ENCODE assay signal across 8 mouse cellular contexts in genomic region chr5:91198620-91199019, GRCm38 (mm10). TPM values are rescaled to one million over a fixed set of nuclear protein-coding genes. Genes with fewer than 3 reads are reported as not detected.
DNase-seq lines count a peak whose midpoint lies in the region; ATAC-seq lines count a peak whose summit lies in the region.

No protein-coding gene starts in this region.

- no peaks in the 10 kb centered on the region for H3K36me3 ChIP-seq in liver, embryonic 12.5 days
- H3K36me3 ChIP-seq in midbrain, embryonic 14.5 days (ENCODE audit: control insufficient read depth, insufficient read depth, low read length): no peaks in the 10 kb centered on the region

- H3K27ac ChIP-seq in liver, embryonic 12.5 days: no peak overlapping the region
- H3K27ac ChIP-seq in midbrain, embryonic 14.5 days (replicated peaks; ENCODE audit: low read depth, low read length): no peak overlapping the region

- H3K4me2 ChIP-seq in liver, embryonic 12.5 days: no peak overlapping the region
- H3K4me2 ChIP-seq in midbrain, embryonic 14.5 days (ENCODE audit: low read length): no peak overlapping the region

- ATAC-seq in liver, embryonic 12.5 days: no peak
- peak; percentile 59; the same call in 1 of the 2 replicates for ATAC-seq in granulocyte monocyte progenitor cell, adult 5-6 weeks (replicated peaks; ENCODE audit: poor library complexity, severe bottlenecking)
- ATAC-seq in midbrain, embryonic 14.5 days (ENCODE audit: low FRiP score, low TSS enrichment): peak; percentile 68
- ATAC-seq in erythroid progenitor cell, adult 5-6 weeks (replicated peaks; ENCODE audit: low FRiP score, poor library complexity, severe bottlenecking): no peak

- WGBS in liver, embryonic 12.5 days (ENCODE audit: insufficient replicate concordance): 47% methylated on average over 7 of the region's 7 CpGs
- WGBS in midbrain, embryonic 14.5 days: 57% methylated on average over 7 of the region's 7 CpGs

- H3K9ac ChIP-seq in liver, embryonic 12.5 days: no peak overlapping the region
- no peak overlapping the region for H3K9ac ChIP-seq in midbrain, embryonic 14.5 days (replicated peaks; ENCODE audit: low read length)

- no peaks in the 10 kb centered on the region for H3K27me3 ChIP-seq in liver, embryonic 12.5 days (replicated peaks)
- no peaks in the 10 kb centered on the region for H3K27me3 ChIP-seq in midbrain, embryonic 14.5 days (ENCODE audit: control insufficient read depth, insufficient read depth, low read length)

- peak; percentile 7 for DNase-seq in liver
- DNase-seq in brain, embryonic 18.5 days (ENCODE audit: low read depth, low spot score): peak; percentile 12
- peak; percentile 23 to 33 for DNase-seq in layer of hippocampus, postnatal 14 days (ENCODE audit: low spot score in 2 of 2)
- peak; percentile 77 for DNase-seq in midbrain, embryonic 14.5 days
- DNase-seq in ovary, postnatal 10 days (ENCODE audit: low spot score): no peak

- no peaks in the 10 kb centered on the region for H3K9me3 ChIP-seq in liver, embryonic 12.5 days (replicated peaks)
- H3K9me3 ChIP-seq in midbrain, embryonic 14.5 days (ENCODE audit: control insufficient read depth, low read length): no peaks in the 10 kb centered on the region

- H3K4me1 ChIP-seq in liver, embryonic 12.5 days: peaks cover 3% of the 10 kb centered on the region; the same call in 1 of the 2 replicates
- H3K4me1 ChIP-seq in midbrain, embryonic 14.5 days (ENCODE audit: control insufficient read depth, insufficient read depth, low read length): no peaks in the 10 kb centered on the region

- H3K4me3 ChIP-seq in liver, embryonic 12.5 days: no peak overlapping the region
- H3K4me3 ChIP-seq in midbrain, embryonic 14.5 days (replicated peaks; ENCODE audit: low read depth, low read length): no peak overlapping the region

RNA-seq across cellular contexts. Expression of gene Areg, which starts 59.2 kb away (rescaled TPM):
- polyA plus RNA-seq in liver, embryonic 12.5 days (2016; fragmentation: Nextera tagmentation; extraction: Ambion mirVana): not detected in 2 replicates
- total RNA-seq in granulocyte monocyte progenitor cell, adult 5-6 weeks (2014; fragmentation: Nextera tagmentation): not detected in 2 replicates
- not detected in 2 replicates for total RNA-seq in granulocyte monocyte progenitor cell, adult 5-6 weeks (2017)
- total RNA-seq in layer of hippocampus, postnatal 14 days (2021): under 1 TPM in 1 of 2 experiments, not detected in 1; 0.37 TPM
- polyA plus RNA-seq in midbrain, embryonic 14.5 days (2014; fragmentation: Nextera tagmentation; extraction: Ambion mirVana): 0.30 TPM in 1 of 2 replicates, not detected in the other
- total RNA-seq in erythroid progenitor cell, adult 5-6 weeks (2015; ENCODE audit: low replicate concordance): not detected in 2 replicates
- not detected in 2 replicates for total RNA-seq in erythroid progenitor cell, adult 5-6 weeks (2017; ENCODE audit: low replicate concordance)

Comparison
In these comparisons a context has a peak if more than half of its experiments do, and no peak if none do; other contexts are left out.
1. ATAC-seq: peak in granulocyte monocyte progenitor cell, adult 5-6 weeks (single experiment) and midbrain, embryonic 14.5 days (single experiment); none in liver, embryonic 12.5 days (single experiment) and erythroid progenitor cell, adult 5-6 weeks (single experiment).